Mouse (Mus musculus) testis, adult 2 months (tissue): ENCODE measurements at regions not wholly inside any gene's neighbourhood (a gene's known extent, or its start where the extent isn't known, plus 50 kb on each side); places are given as distances from the start of the nearest gene placed in this dataset.

Source experiments
- CTCF ChIP-seq: fragments of 200-500 bp; IDR thresholded peaks from 2 replicates; pipeline ENCODE4 v1.5.1; 2012; ENCODE audit warnings: low read depth, mild to moderate bottlenecking, inconsistent platforms, low read length, moderate library complexity; ENCODE audit not compliant: control insufficient read depth, insufficient read depth, insufficient replicate concordance
- POLR2A ChIP-seq: fragments of 200-500 bp; IDR thresholded peaks from 2 replicates; pipeline ENCODE4 v1.6.1; 2012; ENCODE audit warnings: low read depth, mild to moderate bottlenecking, inconsistent platforms, low read length, moderate library complexity; ENCODE audit not compliant: control insufficient read depth

DNA sequence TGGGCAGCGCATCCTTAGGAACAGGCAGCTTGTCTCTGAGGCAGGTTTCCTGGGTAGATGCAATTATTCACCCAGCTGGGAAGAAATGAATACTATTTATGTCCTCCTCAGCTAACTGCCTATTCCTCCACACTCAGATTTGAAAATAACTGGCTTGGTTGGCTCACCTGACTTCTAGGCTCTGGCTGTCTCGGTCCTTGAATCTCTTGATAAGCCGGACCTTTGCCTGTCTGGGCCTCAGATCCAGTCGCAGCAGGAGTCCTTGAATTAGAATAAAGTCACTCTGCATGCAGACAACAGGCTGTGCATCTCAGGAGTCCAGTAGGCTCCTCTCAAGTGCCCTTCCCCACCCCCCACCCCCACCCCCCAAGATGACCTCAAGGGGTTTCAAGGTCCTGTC is 108.7 kb upstream of the Arhgap5 start:
- TF ChIP-seq POLR2A (no peak), CTCF (no peak)
